12 mouse cellular contexts compared by ENCODE assay signal in the genomic region with DNA sequence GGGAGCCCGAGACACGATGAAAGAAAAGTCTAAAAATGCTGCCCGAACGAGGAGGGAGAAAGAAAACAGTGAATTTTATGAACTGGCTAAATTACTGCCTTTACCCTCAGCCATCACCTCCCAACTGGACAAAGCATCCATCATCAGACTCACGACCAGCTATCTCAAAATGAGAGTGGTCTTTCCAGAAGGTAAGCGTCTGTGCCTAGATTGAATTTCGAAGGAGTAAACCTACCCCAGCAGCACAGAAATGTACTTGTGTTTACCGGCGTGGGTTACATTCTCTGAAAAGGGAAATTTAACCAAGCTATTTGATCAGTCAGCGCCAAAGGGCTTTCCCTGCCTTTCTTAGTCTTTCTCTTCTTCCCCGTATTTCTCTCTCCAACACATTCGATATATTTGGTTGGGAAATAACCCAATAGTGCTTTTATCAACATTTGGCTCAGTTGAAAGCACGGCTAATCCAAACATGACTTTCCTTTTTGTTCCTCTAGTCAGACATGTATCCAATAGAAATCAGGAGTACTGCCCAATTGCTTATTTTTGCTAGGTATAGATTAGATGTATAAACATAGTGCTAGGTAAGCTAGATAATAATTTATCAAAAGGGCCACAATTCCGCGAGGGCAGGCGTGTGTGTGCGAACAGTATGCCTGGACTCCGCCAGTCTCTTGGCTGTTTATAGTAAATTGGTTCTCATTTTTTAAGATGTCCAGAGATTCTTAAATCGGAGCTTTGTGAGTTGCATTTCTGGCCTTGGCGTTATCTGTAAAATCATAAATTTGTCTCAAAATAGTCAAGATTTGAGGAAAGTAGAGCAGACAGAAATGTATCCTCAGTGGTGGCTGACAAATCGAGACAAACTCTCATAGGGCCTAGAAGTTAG. TPM values are rescaled to one million over a fixed set of nuclear protein-coding genes. Genes with fewer than 3 reads are reported as not detected.
DNase-seq lines count a peak whose midpoint lies in the region; ATAC-seq lines count a peak whose summit lies in the region.
"Had no signal": no experiment of that assay in that cellular context is flagged by ENCODE, and none has a peak within 500 bp of the region (broad histone marks: within the 10 kb centered on the region; RNA-seq: fewer than 3 reads in every experiment).

No protein-coding gene starts in this region.

- H3K4me1 ChIP-seq in forebrain, embryonic 14.5 days (ENCODE audit: control insufficient read depth, insufficient read depth, low read length), result peaks cover 11% of the 10 kb centered on the region
- H3K4me1 ChIP-seq in midbrain, embryonic 16.5 days (ENCODE audit: control insufficient read depth, insufficient read depth, low read length), result peaks cover 11% of the 10 kb centered on the region

- no peak overlapping the region for H3K4me3 ChIP-seq in forebrain, embryonic 14.5 days (ENCODE audit: low read depth, low read length)
- peak overlapping the region; percentile 10 for H3K4me3 ChIP-seq in midbrain, embryonic 16.5 days (ENCODE audit: low read depth, low read length)
- H3K4me3 ChIP-seq: liver, embryonic 15.5 days had no signal

- WGBS in forebrain, embryonic 14.5 days, result 4% methylated on average over 21 of the region's 21 CpGs
- WGBS in midbrain, embryonic 16.5 days, result 5% methylated on average over 21 of the region's 21 CpGs

- ATAC-seq in forebrain, embryonic 14.5 days, result no peak
- no peak for ATAC-seq in midbrain, embryonic 16.5 days
- ATAC-seq in erythroblast, adult 5-6 weeks (replicated peaks; ENCODE audit: low FRiP score, poor library complexity, severe bottlenecking), result no peak

- H3K27me3 ChIP-seq in forebrain, embryonic 14.5 days (replicated peaks; ENCODE audit: control insufficient read depth, insufficient read depth, low read length), result peaks cover 75% of the 10 kb centered on the region
- peaks cover 37% of the 10 kb centered on the region for H3K27me3 ChIP-seq in midbrain, embryonic 16.5 days (ENCODE audit: control insufficient read depth, insufficient read depth, low read depth, low read length)

- H3K9me3 ChIP-seq in forebrain, embryonic 14.5 days (replicated peaks; ENCODE audit: control insufficient read depth, low read length), result no peaks in the 10 kb centered on the region
- H3K9me3 ChIP-seq in midbrain, embryonic 16.5 days (replicated peaks; ENCODE audit: control insufficient read depth, low read length, poor library complexity, severe bottlenecking), result no peaks in the 10 kb centered on the region
- H3K9me3 ChIP-seq: liver, embryonic 15.5 days had no signal

- peak; percentile 20 for DNase-seq in kidney, postnatal 14 days
- DNase-seq in kidney, adult 18-20 months, result no peak
- DNase-seq in embryo, embryonic 11 days, result peak; percentile 45
- peak; percentile 36 for DNase-seq in forebrain, embryonic 14.5 days (ENCODE audit: low spot score)
- DNase-seq in ovary, postnatal 14 days (ENCODE audit: low spot score), result no peak
- DNase-seq: cerebellum, adult 8-10 months; heart, adult 11 months; heart, postnatal 36 days; spleen, adult 18-20 months had no signal

- no peak overlapping the region for H3K27ac ChIP-seq in forebrain, embryonic 14.5 days (ENCODE audit: low read depth, low read length)
- no peak overlapping the region for H3K27ac ChIP-seq in midbrain, embryonic 16.5 days (ENCODE audit: low read length)
- H3K27ac ChIP-seq: liver, embryonic 15.5 days had no signal

- no peak overlapping the region for H3K9ac ChIP-seq in forebrain, embryonic 14.5 days (ENCODE audit: low read length)
- H3K9ac ChIP-seq in midbrain, embryonic 16.5 days (ENCODE audit: low read depth, low read length), result no peak overlapping the region
- H3K9ac ChIP-seq: liver, embryonic 15.5 days had no signal

- H3K36me3 ChIP-seq in forebrain, embryonic 14.5 days (ENCODE audit: control insufficient read depth, insufficient read depth, low read length), result no peaks in the 10 kb centered on the region
- H3K36me3 ChIP-seq in midbrain, embryonic 16.5 days (ENCODE audit: control insufficient read depth, insufficient read depth, low read length), result no peaks in the 10 kb centered on the region
- H3K36me3 ChIP-seq: liver, embryonic 15.5 days had no signal

- H3K4me2 ChIP-seq in forebrain, embryonic 14.5 days (ENCODE audit: low read length), result no peak overlapping the region
- H3K4me2 ChIP-seq in midbrain, embryonic 16.5 days (ENCODE audit: low read length), result no peak overlapping the region

RNA-seq across cellular contexts. Expression of gene Sim1, which starts 1.6 kb away (rescaled TPM):
- polyA plus RNA-seq in forebrain, embryonic 14.5 days (2014; fragmentation: Nextera tagmentation; extraction: Ambion mirVana), result 1.5 and 1.8 TPM in 2 replicates
- 2.0 and 2.8 TPM in 2 replicates for polyA plus RNA-seq in midbrain, embryonic 16.5 days (2015; fragmentation: Nextera tagmentation; extraction: Ambion mirVana)
- 0.42 TPM in 1 of 2 replicates, not detected in the other for total RNA-seq in erythroblast, adult 5-6 weeks (2015; ENCODE audit: low replicate concordance)
- not detected in 2 replicates for total RNA-seq in erythroblast, adult 5-6 weeks (2017; ENCODE audit: low replicate concordance)
- total RNA-seq: heart, postnatal 36 days had no signal
- polyA plus RNA-seq: liver, embryonic 15.5 days had no signal

Comparison
In these comparisons a context has a peak if more than half of its experiments do, and no peak if none do; other contexts are left out.
1. DNase-seq: peak in kidney, postnatal 14 days (single experiment), embryo, embryonic 11 days (single experiment) and forebrain, embryonic 14.5 days (single experiment); none in kidney, adult 18-20 months (single experiment) and ovary, postnatal 14 days (single experiment).